Mouse (Mus musculus) liver, postnatal 0 days (tissue): ENCODE measurements at regions not wholly inside any gene's neighbourhood (a gene's known extent, or its start where the extent isn't known, plus 50 kb on each side); places are given as distances from the start of the nearest gene placed in this dataset.

Source experiments
- ATAC-seq: fragments of 200-750 bp; cut with Nextera tagmentation; 2 replicates; pipeline ENCODE4 v1.8.0; 2017; ENCODE audit warnings: mild to moderate bottlenecking, moderate library complexity
- DNase-seq: peaks from one replicate; pipeline ENCODE4 v3.0.0-alpha.2; 2016
- H3K27ac ChIP-seq: fragments of 300-500 bp; sonication (generic); 2 replicates; pipeline ENCODE4 v1.5.1; 2014; ENCODE audit warnings: antibody characterized with exemption, moderate library complexity, mild to moderate bottlenecking, low read depth
- H3K27me3 ChIP-seq: fragments of 300-500 bp; sonication (generic); 2 replicates; pipeline ENCODE4 v1.6.1; 2014; ENCODE audit warnings: low read length, control low read depth, mixed read lengths; ENCODE audit not compliant: insufficient read depth
- H3K36me3 ChIP-seq: fragments of 300-500 bp; sonication (generic); replicated peaks from 2 replicates; pipeline ENCODE4 v1.6.1; 2014; ENCODE audit warnings: mild to moderate bottlenecking, control low read depth, low read length, moderate library complexity, mixed read lengths; ENCODE audit not compliant: insufficient read depth
- H3K4me1 ChIP-seq: fragments of 300-500 bp; sonication (generic); 2 replicates; pipeline ENCODE4 v1.6.1; 2014; ENCODE audit warnings: antibody characterized with exemption, mild to moderate bottlenecking, control low read depth; ENCODE audit not compliant: insufficient read depth
- H3K4me2 ChIP-seq: fragments of 300-500 bp; sonication (generic); 2 replicates; pipeline ENCODE4 v1.6.1; 2014; ENCODE audit warnings: low read depth, mild to moderate bottlenecking, low read length, moderate library complexity, mixed read lengths
- H3K4me3 ChIP-seq: fragments of 300-500 bp; sonication (generic); 2 replicates; pipeline ENCODE4 v1.5.1; 2014; ENCODE audit warnings: low read depth, low read length
- H3K9ac ChIP-seq: fragments of 300-500 bp; sonication (generic); replicated peaks from 2 replicates; pipeline ENCODE4 v1.6.1; 2014; ENCODE audit warnings: mild to moderate bottlenecking, moderate library complexity
- H3K9me3 ChIP-seq: fragments of 300-500 bp; sonication (generic); 2 replicates; pipeline ENCODE4 v1.6.1; 2016; ENCODE audit warnings: mild to moderate bottlenecking, control low read depth, low read length, mixed read lengths
- CTCF ChIP-seq: sonication (generic); IDR thresholded peaks from 2 replicates; pipeline ENCODE4 v1.5.1; 2016; ENCODE audit warnings: antibody characterized with exemption, low read depth
- EP300 ChIP-seq: IDR thresholded peaks from 2 replicates; pipeline ENCODE4 v1.6.1; 2016; ENCODE audit warnings: antibody characterized with exemption, low read depth, mild to moderate bottlenecking
- WGBS: fragments of 180-500 bp; shearing (Covaris S2); extraction: QIAGEN DNeasy Blood & Tissue Kit; methylation state at CpG from one replicate; pipeline ENCODE4 v1.1.7; 2014; ENCODE audit not compliant: insufficient replicate concordance; 5-methylcytosine and 5-hydroxymethylcytosine counted together

DNA sequence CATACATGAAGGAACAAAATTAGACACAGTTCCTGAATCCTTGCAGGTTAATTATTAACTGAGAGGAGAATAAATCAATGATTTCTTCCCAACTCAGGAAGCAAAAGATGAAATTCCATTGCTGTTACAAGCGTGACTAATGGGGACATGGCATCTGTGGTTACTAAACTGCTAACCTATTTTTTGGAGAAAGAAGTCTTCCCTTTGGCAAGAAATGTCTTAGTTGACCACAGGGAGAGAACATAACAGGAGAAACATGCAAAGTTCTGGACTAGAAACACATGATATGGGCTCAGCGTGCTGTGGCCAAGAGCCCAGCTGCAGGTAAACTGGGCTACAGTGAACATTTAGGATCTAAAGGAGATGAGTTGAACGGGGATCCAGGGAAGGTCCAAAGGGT is 2751.4 kb upstream of the Lrrc6 start:
- 69% methylated on average over 3 of the region's 3 CpGs for WGBS

DNA sequence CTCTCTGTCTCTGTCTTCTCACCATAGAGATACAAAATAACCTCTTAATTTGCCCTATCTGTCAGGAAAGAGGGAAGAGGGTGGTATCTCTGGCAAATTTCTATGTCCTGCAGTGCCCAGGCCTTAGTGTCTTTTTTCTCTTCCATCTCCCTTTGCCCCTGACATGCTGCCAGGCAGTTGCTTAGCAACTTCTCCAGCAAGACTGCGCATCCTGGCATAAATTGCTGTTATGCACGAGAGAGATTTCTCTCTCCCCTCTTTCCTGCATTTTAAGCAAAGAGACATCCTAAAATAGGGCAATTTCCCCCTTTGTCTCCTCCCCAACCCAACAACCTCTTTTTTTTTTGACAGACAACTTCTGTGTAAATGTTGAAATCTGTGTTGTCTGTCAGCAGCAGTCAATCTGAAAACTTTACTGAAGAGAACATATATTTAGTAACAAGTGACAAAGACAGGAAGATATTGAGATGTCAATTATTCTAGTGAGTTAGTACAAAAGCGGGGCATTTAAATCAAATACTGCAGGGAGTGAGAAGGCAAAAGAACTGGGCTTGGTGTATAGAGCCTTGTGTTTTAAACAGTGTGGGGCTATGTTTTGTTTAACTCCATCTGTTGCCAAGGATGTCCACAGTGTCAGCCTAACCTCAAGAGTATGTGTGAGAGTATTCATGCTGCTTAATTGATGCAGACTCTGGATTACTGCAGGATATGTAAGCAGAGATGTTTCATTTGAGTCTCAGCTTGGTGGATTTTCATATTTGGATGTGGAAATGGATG is 2745.7 kb upstream of the Lrrc6 start:
- Histone ChIP-seq H3K36me3 (no peaks in the 10 kb centered on the region), H3K9me3 (no peaks in the 10 kb centered on the region), H3K27ac (no peak overlapping the region), H3K27me3 (no peaks in the 10 kb centered on the region), H3K4me1 (no peaks in the 10 kb centered on the region), H3K4me2 (no peak overlapping the region), H3K4me3 (no peak overlapping the region), H3K9ac (no peak overlapping the region)
- TF ChIP-seq CTCF (no peak), EP300 (no peak)
- DNase-seq (no peak), ATAC-seq (no peak)
- WGBS: 57% methylated on average over 3 of the region's 3 CpGs

More for the DNA sequence above, 2751.4 kb upstream of the Lrrc6 start:
- Histone ChIP-seq H3K4me1 (no peaks in the 10 kb centered on the region), H3K27ac (no peak overlapping the region), H3K4me3 (no peak overlapping the region), H3K27me3 (no peaks in the 10 kb centered on the region), H3K9ac (no peak overlapping the region), H3K36me3 (no peaks in the 10 kb centered on the region), H3K4me2 (no peak overlapping the region), H3K9me3 (no peaks in the 10 kb centered on the region)
- DNase-seq (no peak), ATAC-seq (no peak)
- TF ChIP-seq CTCF (no peak), EP300 (no peak)

DNA sequence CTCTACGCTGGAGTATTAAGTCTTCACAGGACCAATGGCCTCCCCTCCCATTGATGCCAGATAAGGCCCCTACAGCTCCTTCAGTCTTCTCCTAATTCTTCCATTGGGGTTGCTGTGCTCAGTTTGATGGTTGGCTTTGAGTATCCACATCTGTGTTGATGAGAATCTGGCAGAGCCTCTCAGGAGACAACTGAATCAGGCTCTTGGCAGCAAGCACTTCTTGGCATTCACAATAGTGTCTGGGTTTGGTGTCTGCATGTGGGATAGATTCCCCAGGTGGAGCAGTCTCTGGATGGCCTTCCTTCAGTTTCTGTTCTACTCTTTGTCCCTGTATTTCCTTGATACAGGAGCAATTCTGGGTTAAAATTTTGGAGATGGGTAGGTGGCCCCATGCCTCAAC is 2734.6 kb upstream of the Lrrc6 start:
- no peak overlapping the region for H3K4me2 ChIP-seq
- TF ChIP-seq EP300 (no peak), CTCF (no peak)
- H3K9ac ChIP-seq: no peak overlapping the region
- H3K36me3 ChIP-seq: no peaks in the 10 kb centered on the region
- H3K27ac ChIP-seq: no peak overlapping the region
- H3K9me3 ChIP-seq: no peaks in the 10 kb centered on the region
- no peaks in the 10 kb centered on the region for H3K27me3 ChIP-seq
- ATAC-seq (no peak), DNase-seq (no peak)
- no peaks in the 10 kb centered on the region for H3K4me1 ChIP-seq
- 67% methylated on average over 1 of the region's 1 CpGs for WGBS
- no peak overlapping the region for H3K4me3 ChIP-seq

DNA sequence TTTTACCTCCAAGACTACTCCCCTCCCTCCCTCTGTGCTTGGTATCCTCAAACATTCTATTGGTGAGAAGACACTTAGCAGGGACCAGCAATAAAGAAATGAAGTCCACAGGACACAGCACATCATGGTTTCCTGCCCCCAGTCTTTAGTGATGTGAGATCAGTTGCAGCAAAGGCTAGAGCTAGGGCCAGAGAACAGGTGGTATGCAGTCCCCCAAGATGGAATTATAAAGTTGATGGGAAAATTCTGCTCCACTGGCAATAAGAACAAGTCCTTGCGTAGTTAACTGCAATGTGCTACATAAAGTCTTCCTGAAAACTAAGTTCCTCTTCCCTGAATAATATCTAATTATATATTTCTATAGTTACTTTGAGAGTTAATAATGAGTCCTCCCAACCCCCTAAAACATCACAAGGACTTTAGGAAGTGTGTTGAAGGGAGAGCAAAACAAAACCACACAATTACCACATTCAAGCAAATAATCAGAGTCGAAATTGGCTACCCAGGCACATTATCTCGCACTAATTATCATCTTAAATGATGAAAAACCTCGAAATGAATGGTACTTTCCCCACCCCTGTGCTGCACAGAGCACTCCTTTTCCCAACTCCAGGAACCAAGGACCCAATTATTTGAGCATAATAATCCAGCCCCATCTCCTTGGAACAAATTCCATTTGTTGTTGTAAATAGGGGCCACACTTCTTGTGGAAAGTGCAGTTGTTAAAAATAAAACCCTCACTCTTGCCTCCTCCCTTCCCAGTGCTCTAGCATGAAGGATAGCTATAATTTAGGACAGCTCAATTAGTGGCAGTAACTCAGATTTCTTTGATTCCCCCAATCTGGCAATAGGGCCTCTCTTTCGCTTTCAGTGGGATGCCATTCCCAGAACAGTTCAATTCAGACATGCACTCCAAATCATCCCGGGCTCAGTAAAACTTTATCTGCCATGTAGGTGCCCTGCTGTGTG is 2724.2 kb upstream of the Lrrc6 start:
- DNase-seq: no peak
- ATAC-seq: no peak
- H3K27me3 ChIP-seq: no peaks in the 10 kb centered on the region
- H3K9me3 ChIP-seq: no peaks in the 10 kb centered on the region
- no peak for TF ChIP-seq CTCF
- no peak for TF ChIP-seq EP300
- H3K4me1 ChIP-seq: no peaks in the 10 kb centered on the region
- no peak overlapping the region for H3K9ac ChIP-seq
- no peak overlapping the region for H3K4me3 ChIP-seq
- H3K4me2 ChIP-seq: no peak overlapping the region
- H3K27ac ChIP-seq: no peak overlapping the region
- no peaks in the 10 kb centered on the region for H3K36me3 ChIP-seq
- WGBS: 63% methylated on average over 6 of the region's 6 CpGs

DNA sequence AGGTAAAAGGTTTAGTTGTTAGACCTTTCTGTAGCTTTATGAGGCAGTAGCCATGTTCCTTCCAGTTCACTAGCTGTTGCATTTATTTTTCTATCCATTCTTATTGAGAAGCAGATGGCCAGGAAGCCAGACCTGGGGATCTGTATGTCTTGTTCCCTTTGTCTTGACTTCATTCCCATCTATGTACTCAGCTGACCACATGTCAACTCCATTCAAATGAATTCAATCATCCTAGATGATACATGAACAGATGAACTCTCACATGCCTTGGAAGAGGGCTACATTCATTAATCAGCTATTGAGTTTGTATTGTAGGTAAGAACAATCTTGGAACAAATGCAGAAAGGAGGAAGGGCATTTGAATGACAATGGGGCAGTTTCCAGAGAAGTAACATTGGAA is 2722.7 kb upstream of the Lrrc6 start:
- Histone ChIP-seq H3K4me3 (no peak overlapping the region), H3K36me3 (no peaks in the 10 kb centered on the region), H3K4me2 (no peak overlapping the region), H3K27ac (no peak overlapping the region), H3K9ac (no peak overlapping the region), H3K27me3 (no peaks in the 10 kb centered on the region), H3K4me1 (no peaks in the 10 kb centered on the region), H3K9me3 (no peaks in the 10 kb centered on the region)
- DNase-seq: no peak
- no peak for TF ChIP-seq EP300
- TF ChIP-seq CTCF: no peak
- no peak for ATAC-seq

DNA sequence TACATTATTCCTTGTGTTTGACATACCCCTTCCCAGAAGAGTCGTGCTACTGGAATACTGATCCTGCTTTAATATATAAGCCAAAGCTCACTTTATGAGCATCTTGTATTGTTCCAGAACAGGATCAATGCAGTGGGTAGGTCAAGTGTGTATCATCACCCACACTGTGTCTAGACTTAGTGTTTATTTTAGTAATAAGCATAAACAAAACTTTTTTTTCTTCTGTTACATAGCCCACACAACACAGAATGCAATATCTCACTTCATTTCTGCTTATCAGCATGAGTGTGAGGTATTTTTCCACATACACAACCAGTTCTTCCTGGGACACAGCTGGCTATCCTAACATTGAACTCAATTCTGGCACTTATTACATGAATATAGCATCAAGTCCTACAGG is 2721.7 kb upstream of the Lrrc6 start:
- ATAC-seq: no peak
- DNase-seq: no peak
- no peak overlapping the region for H3K9ac ChIP-seq
- 54% methylated on average over 1 of the region's 1 CpGs for WGBS
- H3K9me3 ChIP-seq: no peaks in the 10 kb centered on the region
- H3K4me2 ChIP-seq: no peak overlapping the region
- H3K27ac ChIP-seq: no peak overlapping the region
- H3K4me1 ChIP-seq: no peaks in the 10 kb centered on the region
- no peaks in the 10 kb centered on the region for H3K27me3 ChIP-seq
- no peak overlapping the region for H3K4me3 ChIP-seq
- H3K36me3 ChIP-seq: no peaks in the 10 kb centered on the region
- no peak for TF ChIP-seq EP300
- TF ChIP-seq CTCF: no peak
